Mouse (Mus musculus): ENCODE data around the gene Ciapin1. TPM values are rescaled to one million over a fixed set of nuclear protein-coding genes. Genes with fewer than 3 reads are reported as not detected.

Ciapin1 gene
- total and polyA plus RNA-seq, 2 experiments from 2014 or later = 62.5 to 144 TPM

GRCm38 (mm10) chr8:94778036-94778435 is 60.1 kb downstream of the Ciapin1 start:
- Histone ChIP-seq H3K27me3 (ENCODE audit: insufficient read depth, low read length) (no peaks in the 10 kb centered on the region), H3K4me3 (ENCODE audit: low read length) (no peak overlapping the region), H3K4me2 (ENCODE audit: low read depth, low read length) (no peak overlapping the region), H3K36me3 (ENCODE audit: insufficient read depth, low read length) (no peaks in the 10 kb centered on the region), H3K9me3 (ENCODE audit: low read length) (no peaks in the 10 kb centered on the region), H3K4me1 (ENCODE audit: insufficient read depth, low read length) (peaks cover 11% of the 10 kb centered on the region; the same call in 1 of the 2 replicates), H3K27ac (no peak overlapping the region), H3K9ac (replicated peaks; ENCODE audit: low read length) (no peak overlapping the region)
- no peak for ATAC-seq
- 57% methylated on average over 10 of the region's 10 CpGs for WGBS
- no peak for TF ChIP-seq CTCF (IDR thresholded peaks at IDR 0.05; ENCODE audit: low read depth)
- no peak for DNase-seq (ENCODE audit: low spot score)

DNA sequence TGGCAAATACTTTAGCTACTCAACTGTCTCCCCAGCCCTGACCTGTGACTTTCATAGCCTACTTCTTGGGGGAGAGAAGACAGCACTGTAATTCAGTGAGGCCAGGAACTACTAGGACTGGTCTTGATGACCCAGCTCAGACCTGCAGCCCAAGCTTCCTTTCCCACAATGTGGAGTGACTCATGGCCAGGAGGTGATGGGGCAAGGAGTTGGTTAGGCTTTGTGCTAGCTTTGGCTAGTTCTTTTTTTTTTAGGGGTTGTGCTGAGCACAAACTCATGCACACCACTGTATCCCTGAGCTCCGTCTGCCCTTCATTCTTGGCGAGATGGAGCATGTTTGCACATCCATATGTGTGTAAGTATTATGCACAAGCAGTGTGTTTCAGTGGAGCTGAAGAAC is 61.8 kb downstream of the Ciapin1 start:
- Histone ChIP-seq H3K36me3 (ENCODE audit: insufficient read depth, low read length) (no peaks in the 10 kb centered on the region), H3K4me2 (ENCODE audit: low read depth, low read length) (no peak overlapping the region), H3K27ac (no peak overlapping the region), H3K27me3 (ENCODE audit: insufficient read depth, low read length) (no peaks in the 10 kb centered on the region), H3K4me3 (ENCODE audit: low read length) (no peak overlapping the region), H3K4me1 (ENCODE audit: insufficient read depth, low read length) (peaks cover 19% of the 10 kb centered on the region), H3K9me3 (ENCODE audit: low read length) (no peaks in the 10 kb centered on the region), H3K9ac (replicated peaks; ENCODE audit: low read length) (no peak overlapping the region)
- no peak for TF ChIP-seq CTCF (IDR thresholded peaks at IDR 0.05; ENCODE audit: low read depth)
- ATAC-seq (no peak), DNase-seq (ENCODE audit: low spot score) (no peak)
- WGBS = 92% methylated on average over 2 of the region's 2 CpGs

DNA sequence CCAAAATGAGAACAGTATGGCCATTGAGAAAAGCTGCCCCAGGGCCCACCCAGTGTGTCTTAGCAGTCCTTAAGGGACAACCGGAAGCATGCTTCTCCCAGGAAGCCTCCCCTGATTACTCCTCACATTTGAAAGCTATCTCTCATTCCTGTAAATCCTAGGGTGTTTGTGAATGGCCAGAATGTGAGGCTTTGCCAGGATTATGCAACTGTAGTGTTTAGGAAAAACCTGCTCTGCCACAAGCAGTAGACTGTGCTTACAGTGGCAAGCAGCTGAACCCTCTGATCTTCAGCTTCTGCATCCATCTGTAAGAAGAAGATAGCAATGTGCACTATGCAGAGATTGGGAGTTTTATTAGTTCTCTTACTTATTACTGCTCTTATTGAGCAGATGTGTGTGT is 63.6 kb downstream of the Ciapin1 start:
- Histone ChIP-seq H3K36me3 (ENCODE audit: insufficient read depth, low read length) (no peaks in the 10 kb centered on the region), H3K27ac (no peak overlapping the region), H3K4me1 (ENCODE audit: insufficient read depth, low read length) (peaks cover 25% of the 10 kb centered on the region), H3K9ac (replicated peaks; ENCODE audit: low read length) (no peak overlapping the region), H3K9me3 (ENCODE audit: low read length) (no peaks in the 10 kb centered on the region), H3K4me3 (ENCODE audit: low read length) (no peak overlapping the region), H3K27me3 (ENCODE audit: insufficient read depth, low read length) (no peaks in the 10 kb centered on the region), H3K4me2 (ENCODE audit: low read depth, low read length) (peak overlapping the region; percentile 78; the same call in 1 of the 2 replicates)
- TF ChIP-seq CTCF (IDR thresholded peaks at IDR 0.05; ENCODE audit: low read depth) = no peak
- DNase-seq (ENCODE audit: low spot score) (no peak), ATAC-seq (no peak)
- WGBS = 97% methylated on average over 1 of the region's 1 CpGs

GRCm38 (mm10) chr8:94773700-94774171 is 64.4 kb downstream of the Ciapin1 start:
- Histone ChIP-seq H3K36me3 (ENCODE audit: insufficient read depth, low read length) (no peaks in the 10 kb centered on the region), H3K9ac (replicated peaks; ENCODE audit: low read length) (peak overlapping the region; percentile 60; the same call in 1 of the 2 replicates), H3K4me1 (ENCODE audit: insufficient read depth, low read length) (peaks cover 25% of the 10 kb centered on the region), H3K4me2 (ENCODE audit: low read depth, low read length) (peak overlapping the region; percentile 78), H3K9me3 (ENCODE audit: low read length) (no peaks in the 10 kb centered on the region), H3K27me3 (ENCODE audit: insufficient read depth, low read length) (no peaks in the 10 kb centered on the region), H3K4me3 (ENCODE audit: low read length) (peak overlapping the region; percentile 51), H3K27ac (peak overlapping the region; percentile 64; the same call in 1 of the 2 replicates)
- WGBS = 14% methylated on average over 12 of the region's 12 CpGs
- ATAC-seq = peak; percentile 49
- no peak for TF ChIP-seq CTCF (IDR thresholded peaks at IDR 0.05; ENCODE audit: low read depth)
- peak; percentile 58 for DNase-seq (ENCODE audit: low spot score)

DNA sequence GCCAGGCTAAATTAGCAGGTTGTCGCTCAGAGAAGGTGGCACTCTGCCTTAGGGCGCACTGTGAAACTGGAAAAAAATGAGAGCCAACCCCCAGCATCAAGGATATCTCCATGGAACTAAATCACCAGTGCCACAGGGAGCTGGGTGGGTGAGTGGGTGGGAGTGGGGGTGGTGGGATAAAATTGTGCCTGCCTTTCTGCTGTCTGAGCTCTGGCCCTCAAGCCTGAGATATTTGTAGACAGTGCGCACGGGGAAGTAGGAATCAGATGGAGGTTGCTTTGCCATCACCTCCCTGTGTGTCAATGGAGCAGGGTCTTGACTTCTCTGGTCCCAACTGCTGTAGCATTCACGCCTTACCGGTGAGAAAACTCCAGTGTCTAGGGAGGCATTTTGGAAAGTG is 65.1 kb downstream of the Ciapin1 start:
- 43% methylated on average over 6 of the region's 6 CpGs for WGBS
- Histone ChIP-seq H3K9me3 (ENCODE audit: low read length) (no peaks in the 10 kb centered on the region), H3K4me3 (ENCODE audit: low read length) (peak overlapping the region; percentile 51), H3K27ac (peak overlapping the region; percentile 64), H3K36me3 (ENCODE audit: insufficient read depth, low read length) (no peaks in the 10 kb centered on the region), H3K9ac (replicated peaks; ENCODE audit: low read length) (peak overlapping the region; percentile 60), H3K27me3 (ENCODE audit: insufficient read depth, low read length) (no peaks in the 10 kb centered on the region), H3K4me1 (ENCODE audit: insufficient read depth, low read length) (peaks cover 22% of the 10 kb centered on the region), H3K4me2 (ENCODE audit: low read depth, low read length) (peak overlapping the region; percentile 78)
- no peak for ATAC-seq
- DNase-seq (ENCODE audit: low spot score) = no peak
- no peak for TF ChIP-seq CTCF (IDR thresholded peaks at IDR 0.05; ENCODE audit: low read depth)

- no peaks in the 10 kb centered on the region for H3K9me3 ChIP-seq (ENCODE audit: low read length)
- peak; percentile 87 for DNase-seq (ENCODE audit: low spot score)
- WGBS = under 1% methylated on average over 36 of the region's 38 CpGs
- H3K4me1 ChIP-seq (ENCODE audit: insufficient read depth, low read length) = peaks cover 21% of the 10 kb centered on the region; the same call in 1 of the 2 replicates
- peak within 1 kb of the TSS; percentile 60 for H3K9ac ChIP-seq (replicated peaks; ENCODE audit: low read length)
- H3K4me3 ChIP-seq (ENCODE audit: low read length) = peak within 1 kb of the TSS; percentile 51
- TF ChIP-seq CTCF (IDR thresholded peaks at IDR 0.05; ENCODE audit: low read depth) = no peak
- H3K27me3 ChIP-seq (ENCODE audit: insufficient read depth, low read length) = no peaks in the 10 kb centered on the region
- peak within 1 kb of the TSS; percentile 78 for H3K4me2 ChIP-seq (ENCODE audit: low read depth, low read length)
- no peaks in the 10 kb centered on the region for H3K36me3 ChIP-seq (ENCODE audit: insufficient read depth, low read length)
- peak; percentile 89 for ATAC-seq
- H3K27ac ChIP-seq = peak within 1 kb of the TSS; percentile 64
Measured at GRCm38 (mm10) chr8:94771941-94772670, 66.1 kb downstream of the Ciapin1 start, which contains the start of gene Cx3cl1. Gene Cx3cl1, plus strand, starts transcription at chr8:94772009.

- TF ChIP-seq CTCF (IDR thresholded peaks at IDR 0.05; ENCODE audit: low read depth) = no peak
- Histone ChIP-seq H3K4me1 (ENCODE audit: insufficient read depth, low read length) (peaks cover 21% of the 10 kb centered on the region; the same call in 1 of the 2 replicates), H3K27me3 (ENCODE audit: insufficient read depth, low read length) (no peaks in the 10 kb centered on the region), H3K4me2 (ENCODE audit: low read depth, low read length) (peak overlapping the region; percentile 78; the same call in 1 of the 2 replicates), H3K36me3 (ENCODE audit: insufficient read depth, low read length) (no peaks in the 10 kb centered on the region), H3K4me3 (ENCODE audit: low read length) (no peak overlapping the region), H3K27ac (no peak overlapping the region), H3K9me3 (ENCODE audit: low read length) (no peaks in the 10 kb centered on the region), H3K9ac (replicated peaks; ENCODE audit: low read length) (no peak overlapping the region)
- ATAC-seq (no peak), DNase-seq (ENCODE audit: low spot score) (peak; percentile 78)
- 30% methylated on average over 6 of the region's 6 CpGs for WGBS
Measured at GRCm38 (mm10) chr8:94770945-94771344, 67.2 kb downstream of the Ciapin1 start.

Other genes starting within 250 kb of the Ciapin1 start
- gene Rspry1, start 236.4 kb downstream of the Ciapin1 start, total RNA-seq (2014; rRNA removed) = 29.6 and 36.1 TPM in 2 replicates
- gene Rspry1, start 236.4 kb downstream of the Ciapin1 start, polyA plus RNA-seq (2015; fragmentation: Nextera tagmentation; extraction: Ambion mirVana) = 31.4 and 34.1 TPM in 2 replicates
- gene Fam192a, start 236.4 kb downstream of the Ciapin1 start, total RNA-seq (2014; rRNA removed) = 24.4 and 32.7 TPM in 2 replicates
- gene Fam192a, start 236.4 kb downstream of the Ciapin1 start, polyA plus RNA-seq (2015; fragmentation: Nextera tagmentation; extraction: Ambion mirVana) = 64.6 and 66.9 TPM in 2 replicates
- 134 and 234 TPM in 2 replicates for gene Arl2bp, start 171.8 kb downstream of the Ciapin1 start, total RNA-seq (2014; rRNA removed)
- 199 and 208 TPM in 2 replicates for gene Arl2bp, start 171.8 kb downstream of the Ciapin1 start, polyA plus RNA-seq (2015; fragmentation: Nextera tagmentation; extraction: Ambion mirVana)
- gene Pllp, start 142.1 kb downstream of the Ciapin1 start, total RNA-seq (2014; rRNA removed) = 19.0 and 20.3 TPM in 2 replicates
- 18.6 and 20.6 TPM in 2 replicates for gene Pllp, start 142.1 kb downstream of the Ciapin1 start, polyA plus RNA-seq (2015; fragmentation: Nextera tagmentation; extraction: Ambion mirVana)
- 0.05 TPM in 1 of 2 replicates, not detected in the other for gene Ccl22, start 92.8 kb downstream of the Ciapin1 start, total RNA-seq (2014; rRNA removed)
- gene Ccl22, start 92.8 kb downstream of the Ciapin1 start, polyA plus RNA-seq (2015; fragmentation: Nextera tagmentation; extraction: Ambion mirVana) = 0.10 and 0.13 TPM in 2 replicates
- gene Cx3cl1, start 66.3 kb downstream of the Ciapin1 start, total RNA-seq (2014; rRNA removed) = 99.6 and 100 TPM in 2 replicates
- gene Cx3cl1, start 66.3 kb downstream of the Ciapin1 start, polyA plus RNA-seq (2015; fragmentation: Nextera tagmentation; extraction: Ambion mirVana) = 74.1 and 87.9 TPM in 2 replicates
- gene Ccl17, start 27.9 kb downstream of the Ciapin1 start, total RNA-seq (2014; rRNA removed) = not detected in 2 replicates
- 2.7 and 4.8 TPM in 2 replicates for gene Ccl17, start 27.9 kb downstream of the Ciapin1 start, polyA plus RNA-seq (2015; fragmentation: Nextera tagmentation; extraction: Ambion mirVana)
- gene Coq9, start within 50 bp of the Ciapin1 start, total RNA-seq (2014; rRNA removed) = 109 and 133 TPM in 2 replicates
- 54.7 and 59.2 TPM in 2 replicates for gene Coq9, start within 50 bp of the Ciapin1 start, polyA plus RNA-seq (2015; fragmentation: Nextera tagmentation; extraction: Ambion mirVana)
- 65.3 and 81.6 TPM in 2 replicates for gene Polr2c, start 19.1 kb upstream of the Ciapin1 start, total RNA-seq (2014; rRNA removed)
- 102 TPM in 2 replicates for gene Polr2c, start 19.1 kb upstream of the Ciapin1 start, polyA plus RNA-seq (2015; fragmentation: Nextera tagmentation; extraction: Ambion mirVana)
- 121 and 127 TPM in 2 replicates for gene Dok4, start 38.0 kb upstream of the Ciapin1 start, total RNA-seq (2014; rRNA removed)
- gene Dok4, start 38.0 kb upstream of the Ciapin1 start, polyA plus RNA-seq (2015; fragmentation: Nextera tagmentation; extraction: Ambion mirVana) = 60.8 and 66.9 TPM in 2 replicates
- 7.8 and 12.8 TPM in 2 replicates for gene Ccdc102a, start 79.7 kb upstream of the Ciapin1 start, total RNA-seq (2014; rRNA removed)
- gene Ccdc102a, start 79.7 kb upstream of the Ciapin1 start, polyA plus RNA-seq (2015; fragmentation: Nextera tagmentation; extraction: Ambion mirVana) = 5.5 and 6.1 TPM in 2 replicates
- not detected in 2 replicates for gene Adgrg5, start 85.3 kb upstream of the Ciapin1 start, total RNA-seq (2014; rRNA removed)
- gene Adgrg5, start 85.3 kb upstream of the Ciapin1 start, polyA plus RNA-seq (2015; fragmentation: Nextera tagmentation; extraction: Ambion mirVana) = 0.11 TPM in 1 of 2 replicates, not detected in the other
- 236 and 284 TPM in 2 replicates for gene Adgrg1, start 136.4 kb upstream of the Ciapin1 start, total RNA-seq (2014; rRNA removed)
- 105 TPM in 2 replicates for gene Adgrg1, start 136.4 kb upstream of the Ciapin1 start, polyA plus RNA-seq (2015; fragmentation: Nextera tagmentation; extraction: Ambion mirVana)
- 1.3 TPM in 2 replicates for gene Adgrg3, start 179.3 kb upstream of the Ciapin1 start, total RNA-seq (2014; rRNA removed)
- gene Adgrg3, start 179.3 kb upstream of the Ciapin1 start, polyA plus RNA-seq (2015; fragmentation: Nextera tagmentation; extraction: Ambion mirVana) = 0.52 and 0.54 TPM in 2 replicates
- gene Drc7, start 216.7 kb upstream of the Ciapin1 start, total RNA-seq (2014; rRNA removed) = 2.9 and 3.6 TPM in 2 replicates
- gene Drc7, start 216.7 kb upstream of the Ciapin1 start, polyA plus RNA-seq (2015; fragmentation: Nextera tagmentation; extraction: Ambion mirVana) = 3.0 and 3.3 TPM in 2 replicates
- 59.6 and 63.3 TPM in 2 replicates for gene Katnb1, start 242.8 kb upstream of the Ciapin1 start, total RNA-seq (2014; rRNA removed)
- 45.3 and 48.4 TPM in 2 replicates for gene Katnb1, start 242.8 kb upstream of the Ciapin1 start, polyA plus RNA-seq (2015; fragmentation: Nextera tagmentation; extraction: Ambion mirVana)